Mouse (Mus musculus) heart, embryonic 13.5 days (tissue): Measurements from ENCODE around the gene Acadsb. TPM values are rescaled to one million over a fixed set of nuclear protein-coding genes. Genes with fewer than 3 reads are reported as not detected.
"Not testable (repeated sequence)": the region's sequence is repeated elsewhere in the genome, so short reads cannot be mapped to it uniquely, and the experiment has no call there.

Source experiments
- ATAC-seq: fragments of 200-750 bp; cut with Nextera tagmentation; 2 replicates; pipeline ENCODE4 v1.8.0; 2017; ENCODE audit warnings: moderate TSS enrichment; ENCODE audit not compliant: insufficient number of reproducible peaks, low FRiP score, low TSS enrichment; ENCODE audit errors: extremely low read depth
- H3K27ac ChIP-seq: fragments of 300-500 bp; sonication (generic); replicated peaks from 2 replicates; pipeline ENCODE4 v1.5.1; 2015; ENCODE audit warnings: moderate library complexity, mild to moderate bottlenecking, inconsistent platforms
- H3K27me3 ChIP-seq: fragments of 300-500 bp; sonication (generic); replicated peaks from 2 replicates; pipeline ENCODE4 v1.6.1; 2015; ENCODE audit warnings: mild to moderate bottlenecking, inconsistent platforms
- H3K36me3 ChIP-seq: fragments of 300-500 bp; sonication (generic); 2 replicates; pipeline ENCODE4 v1.6.1; 2015; ENCODE audit warnings: mild to moderate bottlenecking, inconsistent platforms
- H3K4me1 ChIP-seq: fragments of 300-500 bp; sonication (generic); 2 replicates; pipeline ENCODE4 v1.6.1; 2015; ENCODE audit warnings: inconsistent platforms
- H3K4me2 ChIP-seq: fragments of 300-500 bp; sonication (generic); 2 replicates; pipeline ENCODE4 v1.6.1; 2015; ENCODE audit warnings: inconsistent platforms, mild to moderate bottlenecking, moderate library complexity
- H3K4me3 ChIP-seq: fragments of 300-500 bp; sonication (generic); 2 replicates; pipeline ENCODE4 v1.5.1; 2015; ENCODE audit warnings: moderate library complexity, mild to moderate bottlenecking, inconsistent platforms
- H3K9ac ChIP-seq: fragments of 300-500 bp; sonication (generic); 2 replicates; pipeline ENCODE4 v1.6.1; 2015; ENCODE audit warnings: inconsistent platforms, mild to moderate bottlenecking, moderate library complexity
- H3K9me3 ChIP-seq: fragments of 300-500 bp; sonication (generic); 2 replicates; pipeline ENCODE4 v1.6.1; 2016; ENCODE audit warnings: inconsistent platforms
- WGBS: fragments of 180-500 bp; shearing (Covaris S2); methylation state at CpG from one replicate; pipeline ENCODE4 v1.1.7; 2015; ENCODE audit warnings: mixed read lengths; 5-methylcytosine and 5-hydroxymethylcytosine counted together
- polyA plus RNA-seq: library from polyadenylated mRNA; unstranded; fragments of >200 nt; fragmentation: Nextera tagmentation; extraction: Ambion mirVana; gene quantifications from 2 replicates; pipeline ENCODE4 v1.2.1, GENCODE M21; 2015

Gene Acadsb
- polyA plus RNA-seq, result 70.3 and 74.9 TPM in 2 replicates

- under 1% methylated on average over 42 of the region's 42 CpGs for WGBS
- Histone ChIP-seq H3K4me2 (peak within 1 kb of the TSS; percentile 91), H3K27ac (peak within 1 kb of the TSS; percentile 76), H3K9ac (peak within 1 kb of the TSS; percentile 97), H3K9me3 (no peaks in the 10 kb centered on the region), H3K36me3 (0 out of 2 replicates have a peak, but pooled peaks cover 2% of the 10 kb centered on the region), H3K4me1 (peaks cover 30% of the 10 kb centered on the region), H3K4me3 (peak within 1 kb of the TSS; percentile 96), H3K27me3 (no peaks in the 10 kb centered on the region)
- ATAC-seq, result peak; percentile 91
These were observed at the start of gene Acadsb, which contains the start of gene Ikzf5 for GRCm38 (mm10) chr7:131410416-131411058. Gene Acadsb (plus strand): TSS chr7:131410601. Gene Ikzf5 (minus strand): TSS chr7:131410521.

GRCm38 (mm10) chr7:131362269-131362614 lies 48.2 kb upstream of the Acadsb start:
- no peaks in the 10 kb centered on the region for H3K27me3 ChIP-seq
- H3K4me2 ChIP-seq, result peak overlapping the region; percentile 85
- H3K9ac ChIP-seq, result peak overlapping the region; percentile 96
- WGBS, result 0% methylated on average over 35 of the region's 35 CpGs
- peaks cover 33% of the 10 kb centered on the region for H3K36me3 ChIP-seq
- H3K9me3 ChIP-seq, result no peaks in the 10 kb centered on the region
- H3K4me1 ChIP-seq, result peaks cover 21% of the 10 kb centered on the region
- peak; percentile 66 for ATAC-seq
- peak overlapping the region; percentile 80 for H3K4me3 ChIP-seq
- peak overlapping the region; percentile 98 for H3K27ac ChIP-seq

GRCm38 (mm10) chr7:131362615-131363300 lies 47.6 kb upstream of the Acadsb start, which contains the start of gene 2310057M21Rik:
Gene 2310057M21Rik (minus strand): TSS chr7:131362759.
- WGBS, result under 1% methylated on average over 55 of the region's 55 CpGs
- ATAC-seq, result peak; percentile 87
- H3K36me3 ChIP-seq, result peaks cover 28% of the 10 kb centered on the region

GRCm38 (mm10) chr7:131364131-131364530 lies 46.3 kb upstream of the Acadsb start:
- Histone ChIP-seq H3K27me3 (no peaks in the 10 kb centered on the region), H3K27ac (no peak overlapping the region; the same call in 1 of the 2 replicates), H3K4me3 (no peak overlapping the region), H3K9ac (no peak overlapping the region), H3K9me3 (no peaks in the 10 kb centered on the region), H3K4me2 (no peak overlapping the region), H3K36me3 (peaks cover 14% of the 10 kb centered on the region), H3K4me1 (peaks cover 21% of the 10 kb centered on the region)
- no peak for ATAC-seq
- WGBS, result 81% methylated on average over 8 of the region's 8 CpGs

More at GRCm38 (mm10) chr7:131362615-131363300, 47.6 kb upstream of the Acadsb start, which contains the start of gene 2310057M21Rik:
- Histone ChIP-seq H3K27ac (peak within 1 kb of the TSS; percentile 98), H3K27me3 (no peaks in the 10 kb centered on the region), H3K4me1 (peaks cover 21% of the 10 kb centered on the region), H3K9me3 (no peaks in the 10 kb centered on the region), H3K4me3 (peak within 1 kb of the TSS; percentile 80), H3K9ac (peak within 1 kb of the TSS; percentile 96), H3K4me2 (peak within 1 kb of the TSS; percentile 85)

- peak within 1 kb of the TSS; percentile 96 for H3K9ac ChIP-seq
- peak within 1 kb of the TSS; percentile 83 for H3K4me3 ChIP-seq
- peaks cover 16% of the 10 kb centered on the region for H3K36me3 ChIP-seq
- no peaks in the 10 kb centered on the region for H3K9me3 ChIP-seq
- ATAC-seq, result peak; percentile 87
- peak within 1 kb of the TSS; percentile 99 for H3K27ac ChIP-seq
- 4% methylated on average over 47 of the region's 47 CpGs for WGBS
- H3K27me3 ChIP-seq, result no peaks in the 10 kb centered on the region
- peak within 1 kb of the TSS; percentile 79 for H3K4me2 ChIP-seq
- peaks cover 10% of the 10 kb centered on the region for H3K4me1 ChIP-seq
These were observed 39.5 kb upstream of the Acadsb start, which contains the start of gene Pstk for GRCm38 (mm10) chr7:131370648-131371469. Gene Pstk (plus strand): TSS chr7:131371141.

- ATAC-seq, result 0 out of 2 replicates have a peak, but pooled peaks have one; percentile 16
- Histone ChIP-seq H3K4me2 (peak overlapping the region; percentile 79), H3K36me3 (peaks cover 16% of the 10 kb centered on the region), H3K9ac (peak overlapping the region; percentile 96), H3K4me3 (peak overlapping the region; percentile 83), H3K4me1 (peaks cover 10% of the 10 kb centered on the region), H3K27ac (peak overlapping the region; percentile 99), H3K9me3 (no peaks in the 10 kb centered on the region), H3K27me3 (no peaks in the 10 kb centered on the region)
- WGBS, result 7% methylated on average over 9 of the region's 9 CpGs
These were observed 38.9 kb upstream of the Acadsb start for GRCm38 (mm10) chr7:131371470-131371860.

GRCm38 (mm10) chr7:131371880-131372651 lies 38.3 kb upstream of the Acadsb start:
- Histone ChIP-seq H3K9me3 (no peaks in the 10 kb centered on the region), H3K4me1 (peaks cover 10% of the 10 kb centered on the region), H3K9ac (peak overlapping the region; percentile 96), H3K4me3 (peak overlapping the region; percentile 83), H3K27me3 (no peaks in the 10 kb centered on the region), H3K36me3 (peaks cover 16% of the 10 kb centered on the region), H3K4me2 (peak overlapping the region; percentile 79), H3K27ac (peak overlapping the region; percentile 99)
- no peak for ATAC-seq
- 67% methylated on average over 9 of the region's 9 CpGs for WGBS

- not testable (repeated sequence) for H3K4me3 ChIP-seq, H3K27ac ChIP-seq, H3K9me3 ChIP-seq, ATAC-seq, H3K9ac ChIP-seq, H3K4me1 ChIP-seq, H3K4me2 ChIP-seq, H3K27me3 ChIP-seq
- H3K36me3 ChIP-seq, result peaks cover 59% of the 10 kb centered on the region
- 85% methylated on average over 7 of the region's 7 CpGs for WGBS
These were observed 18.6 kb upstream of the Acadsb start for GRCm38 (mm10) chr7:131391761-131392160.

GRCm38 (mm10) chr7:131409321-131409987 lies 947 bp upstream of the Acadsb start:
- WGBS, result 8% methylated on average over 16 of the region's 16 CpGs
- peaks cover 30% of the 10 kb centered on the region for H3K4me1 ChIP-seq
- H3K27me3 ChIP-seq, result no peaks in the 10 kb centered on the region
- H3K36me3 ChIP-seq, result 0 out of 2 replicates have a peak, but pooled peaks cover 2% of the 10 kb centered on the region
- no peak for ATAC-seq
- peak overlapping the region; percentile 96 for H3K4me3 ChIP-seq
- H3K27ac ChIP-seq, result peak overlapping the region; percentile 76; the same call in 1 of the 2 replicates
- H3K4me2 ChIP-seq, result peak overlapping the region; percentile 91
- H3K9me3 ChIP-seq, result no peaks in the 10 kb centered on the region
- H3K9ac ChIP-seq, result peak overlapping the region; percentile 97

- Histone ChIP-seq H3K9me3 (no peaks in the 10 kb centered on the region), H3K9ac (peak overlapping the region; percentile 97), H3K27ac (peak overlapping the region; percentile 76), H3K4me3 (peak overlapping the region; percentile 96), H3K36me3 (0 out of 2 replicates have a peak, but pooled peaks cover 2% of the 10 kb centered on the region), H3K4me1 (peaks cover 30% of the 10 kb centered on the region), H3K4me2 (peak overlapping the region; percentile 91), H3K27me3 (no peaks in the 10 kb centered on the region)
- under 1% methylated on average over 38 of the region's 38 CpGs for WGBS
- ATAC-seq, result peak; percentile 63
These were observed 414 bp upstream of the Acadsb start for GRCm38 (mm10) chr7:131409988-131410385.
